Mouse (Mus musculus) induced T-regulatory cell, adult 2 months (primary cell): Measurements from ENCODE around the gene Ccdc117.
"Not testable (repeated sequence)": the region's sequence is repeated elsewhere in the genome, so short reads cannot be mapped to it uniquely, and the experiment has no call there.

Source experiments
- DNase-seq: peaks from one replicate; pipeline ENCODE4 v3.0.0-alpha.2; 2012; ENCODE audit warnings: low read depth

Gene Ccdc117

DNA sequence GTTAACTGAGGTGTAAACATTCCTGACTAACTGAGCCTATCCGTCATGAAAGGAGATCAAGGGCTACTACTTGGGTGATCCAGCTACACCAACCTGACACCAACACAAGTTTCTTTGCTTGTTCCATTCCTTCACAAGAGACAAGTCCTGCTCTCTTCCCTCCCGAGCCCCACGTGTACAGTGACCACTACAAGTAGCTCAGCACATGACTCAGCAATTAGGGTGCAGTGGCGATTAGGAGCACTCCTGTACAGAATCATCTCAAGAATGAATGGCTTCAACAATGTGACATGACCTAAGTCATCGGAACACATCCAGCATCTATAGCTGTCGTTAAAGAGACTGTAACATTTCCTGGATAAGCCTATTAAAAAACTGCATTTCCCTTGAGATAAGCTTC is 11.3 kb downstream of the Ccdc117 start:
- DNase-seq, result no peak

DNA sequence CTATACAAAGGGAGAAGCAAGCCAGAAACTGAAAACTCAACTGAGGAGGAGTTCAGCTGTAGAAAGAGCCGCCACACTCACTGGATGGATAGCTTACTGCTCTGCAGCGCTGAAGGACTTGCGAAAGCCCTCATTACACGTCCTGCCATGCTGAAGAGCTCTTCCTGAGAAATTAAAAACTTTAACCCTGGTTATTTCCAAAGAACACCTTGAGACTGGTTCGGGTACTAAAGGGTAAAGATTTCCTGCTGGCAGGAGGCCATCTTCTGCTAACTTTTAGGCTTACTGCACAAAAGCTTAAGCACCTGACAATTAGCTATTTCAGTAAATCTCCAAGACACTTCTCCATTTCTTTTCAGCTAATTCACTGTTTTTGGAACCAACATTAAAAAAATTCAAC is 11.8 kb downstream of the Ccdc117 start:
- DNase-seq, result no peak

DNA sequence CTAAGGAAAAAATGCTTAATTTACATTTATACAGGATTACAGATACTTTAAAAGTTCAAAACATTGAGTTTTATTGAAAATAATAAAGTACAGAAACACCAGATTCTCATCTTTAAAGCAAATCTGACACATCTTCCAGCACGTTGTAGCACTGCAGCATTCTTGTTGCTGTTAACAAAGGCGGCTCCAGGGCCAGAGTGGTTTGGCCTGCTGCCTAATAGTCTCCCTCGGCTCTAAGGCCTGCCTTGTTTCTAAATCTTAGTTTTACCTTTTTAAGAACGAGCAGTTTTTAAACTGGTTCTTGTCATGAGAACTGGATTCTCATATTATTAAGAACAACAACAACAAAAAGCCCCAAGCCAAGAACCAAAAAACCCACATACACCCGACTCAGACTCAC is 13.1 kb downstream of the Ccdc117 start:
- no peak for DNase-seq

DNA sequence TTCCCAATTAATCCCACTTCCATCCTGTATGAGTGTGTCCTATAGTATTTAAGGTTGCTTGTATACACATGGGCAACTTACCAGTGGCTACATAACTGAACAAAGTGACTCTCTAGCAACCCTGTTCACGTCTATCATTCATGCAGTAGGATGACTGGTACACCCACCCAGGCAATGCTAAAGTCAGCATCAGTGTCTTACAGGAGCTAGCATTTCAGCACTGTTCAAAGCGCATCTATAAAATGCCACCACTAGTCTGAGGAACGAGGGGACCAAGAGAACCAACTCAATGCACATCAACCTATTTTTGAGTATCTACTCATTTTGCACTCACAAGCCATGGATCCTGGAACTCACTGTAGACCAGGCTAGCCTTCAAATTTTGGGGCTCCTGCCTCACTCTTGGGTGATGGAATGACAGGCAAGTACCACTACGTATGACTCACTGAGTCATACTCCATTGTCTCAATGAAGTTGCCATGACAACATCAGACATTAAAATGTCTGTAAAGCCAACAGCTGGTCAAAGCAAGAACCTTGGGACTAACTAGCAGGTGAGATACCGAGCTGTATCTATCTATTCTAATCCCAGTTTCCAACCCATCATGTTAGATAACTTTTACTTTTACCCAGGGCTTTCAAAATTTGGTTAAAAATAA is 14.0 kb downstream of the Ccdc117 start:
- no peak for DNase-seq

DNA sequence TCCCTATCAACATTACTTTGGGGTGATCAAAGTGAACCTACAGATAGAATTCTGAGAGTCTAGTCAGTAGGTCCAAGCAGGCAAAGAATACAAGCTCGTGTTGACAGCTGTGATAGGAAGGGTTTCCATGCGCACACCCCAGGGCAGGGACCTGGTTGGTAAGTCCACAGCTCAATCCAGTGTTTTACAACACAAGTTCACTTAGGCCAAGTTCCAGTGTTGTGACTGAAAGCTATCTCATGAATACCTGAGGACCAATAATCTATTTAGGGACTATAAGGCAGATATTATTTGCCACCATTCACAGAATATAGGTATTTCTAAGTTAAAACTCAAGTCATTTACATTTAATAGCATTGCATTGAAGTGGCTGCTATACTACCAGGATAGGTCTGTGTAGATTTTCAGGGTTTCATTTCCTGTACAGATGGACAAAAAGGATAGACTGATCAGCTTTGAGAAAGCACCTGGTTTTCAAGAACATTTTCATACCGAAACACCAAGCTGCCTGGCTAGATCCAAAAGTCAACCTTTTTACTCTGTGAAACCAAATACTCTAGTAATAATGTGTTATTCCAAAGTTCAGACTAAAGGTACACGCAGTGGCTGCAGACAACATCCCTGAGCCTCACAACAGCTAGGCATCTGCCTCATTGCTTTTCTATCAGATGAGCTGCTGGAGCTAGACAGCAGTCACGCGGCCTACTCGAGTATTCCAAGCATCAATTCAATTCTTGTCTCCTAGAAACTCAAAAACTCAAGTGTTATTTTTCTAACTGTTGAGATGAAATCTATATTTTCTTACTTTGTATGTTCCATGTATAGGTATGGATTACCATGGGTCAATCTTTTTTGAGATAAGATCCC is 15.2 kb downstream of the Ccdc117 start:
- no peak for DNase-seq

DNA sequence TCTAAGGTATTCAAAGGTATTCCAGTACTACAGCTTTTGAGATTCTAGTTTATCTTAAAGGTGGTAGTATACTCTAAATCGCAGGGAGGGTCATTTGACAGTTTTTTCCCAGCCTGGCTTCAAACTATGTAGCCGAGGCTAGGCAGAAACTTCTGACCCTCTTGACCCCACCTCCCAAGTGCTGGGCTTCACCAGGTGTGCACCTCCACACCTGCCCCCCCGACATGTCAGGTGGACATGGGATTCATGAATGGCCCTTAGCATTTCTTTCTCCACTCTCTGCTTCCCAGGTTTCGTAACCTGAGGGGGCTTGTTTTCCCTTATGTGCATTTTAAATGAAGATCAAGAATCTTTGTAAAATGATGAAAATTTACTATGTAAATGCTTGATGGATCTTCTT is 16.6 kb downstream of the Ccdc117 start:
- DNase-seq, result no peak

DNA sequence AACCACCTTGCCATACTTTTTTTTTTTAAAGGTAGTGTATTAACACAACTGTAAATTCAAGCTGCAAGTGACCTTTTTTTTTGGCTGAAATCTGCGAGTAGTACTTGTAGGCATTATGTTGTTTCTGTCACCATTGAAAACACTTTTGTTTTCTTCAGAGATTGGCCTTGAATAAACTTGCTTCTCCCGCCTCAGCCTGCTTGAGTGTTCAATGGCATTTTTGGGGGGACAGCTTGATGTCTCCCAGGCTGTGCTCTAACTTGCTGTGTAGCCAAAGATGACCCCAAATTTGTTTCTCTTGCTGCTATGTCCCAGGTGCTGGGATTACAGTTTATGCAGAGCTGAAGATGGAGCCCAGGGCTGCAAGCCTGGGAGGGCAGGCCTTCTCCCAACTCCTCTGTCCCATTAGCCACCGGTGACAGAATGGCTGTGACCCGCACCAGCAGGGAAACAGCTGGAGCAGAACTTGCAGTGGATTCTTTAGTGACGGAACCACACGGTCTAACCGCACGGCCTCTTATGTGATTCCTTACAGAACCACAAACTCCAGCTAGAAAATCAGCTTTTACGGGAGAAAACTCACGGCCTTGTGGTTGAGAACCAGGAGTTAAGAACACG is 19.1 kb downstream of the Ccdc117 start:
- DNase-seq, result no peak

DNA sequence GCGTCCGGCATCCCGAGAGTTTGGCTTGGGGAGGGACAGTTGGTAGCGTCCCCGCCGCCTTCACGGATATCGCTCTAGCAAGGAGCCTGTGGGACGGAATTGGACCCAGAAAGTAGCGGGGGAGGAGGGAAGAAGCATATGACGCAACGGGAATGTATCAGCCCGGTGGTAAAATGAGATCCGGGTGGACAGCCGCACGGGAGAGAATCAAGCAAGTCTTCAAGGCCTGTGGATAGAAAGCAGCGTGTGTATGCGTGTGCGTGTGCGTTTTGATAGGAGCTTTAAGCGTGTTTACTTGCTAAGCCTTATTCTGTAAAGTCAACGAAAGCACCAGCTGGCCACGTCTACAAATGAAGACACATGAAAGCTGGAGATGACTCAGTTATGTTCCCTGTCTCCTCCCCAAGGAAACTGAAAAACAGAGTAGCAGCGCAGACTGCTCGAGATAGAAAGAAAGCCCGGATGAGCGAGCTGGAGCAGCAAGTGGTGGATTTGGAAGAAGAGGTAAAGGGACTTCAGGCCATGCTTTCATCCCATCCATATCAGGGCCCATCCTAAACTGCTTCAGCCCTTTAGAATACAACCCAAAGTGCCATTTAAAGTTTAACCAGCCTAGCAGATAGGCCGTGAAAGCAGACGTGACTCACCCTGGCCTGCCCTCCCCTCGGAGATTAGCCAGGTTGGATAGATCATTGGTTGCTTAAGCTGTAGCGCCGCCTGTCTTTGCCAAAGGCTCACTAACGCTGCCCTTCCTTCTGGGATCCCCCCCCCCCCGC is 20.3 kb downstream of the Ccdc117 start:
- DNase-seq, result peak; percentile 85

DNA sequence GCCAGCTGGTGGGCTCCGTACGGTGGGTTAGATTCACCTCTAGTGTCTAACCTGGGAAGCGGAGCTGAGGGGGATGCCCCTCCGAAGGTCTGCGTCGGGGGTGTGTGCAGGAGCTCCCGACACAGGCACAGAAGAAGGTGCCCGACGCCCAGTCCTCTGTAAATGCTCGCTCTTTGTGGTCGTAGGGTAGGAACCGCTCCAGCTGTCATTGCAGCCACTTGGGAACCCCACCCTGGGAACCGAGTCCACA is 20.8 kb downstream of the Ccdc117 start:
- DNase-seq, result no peak

DNA sequence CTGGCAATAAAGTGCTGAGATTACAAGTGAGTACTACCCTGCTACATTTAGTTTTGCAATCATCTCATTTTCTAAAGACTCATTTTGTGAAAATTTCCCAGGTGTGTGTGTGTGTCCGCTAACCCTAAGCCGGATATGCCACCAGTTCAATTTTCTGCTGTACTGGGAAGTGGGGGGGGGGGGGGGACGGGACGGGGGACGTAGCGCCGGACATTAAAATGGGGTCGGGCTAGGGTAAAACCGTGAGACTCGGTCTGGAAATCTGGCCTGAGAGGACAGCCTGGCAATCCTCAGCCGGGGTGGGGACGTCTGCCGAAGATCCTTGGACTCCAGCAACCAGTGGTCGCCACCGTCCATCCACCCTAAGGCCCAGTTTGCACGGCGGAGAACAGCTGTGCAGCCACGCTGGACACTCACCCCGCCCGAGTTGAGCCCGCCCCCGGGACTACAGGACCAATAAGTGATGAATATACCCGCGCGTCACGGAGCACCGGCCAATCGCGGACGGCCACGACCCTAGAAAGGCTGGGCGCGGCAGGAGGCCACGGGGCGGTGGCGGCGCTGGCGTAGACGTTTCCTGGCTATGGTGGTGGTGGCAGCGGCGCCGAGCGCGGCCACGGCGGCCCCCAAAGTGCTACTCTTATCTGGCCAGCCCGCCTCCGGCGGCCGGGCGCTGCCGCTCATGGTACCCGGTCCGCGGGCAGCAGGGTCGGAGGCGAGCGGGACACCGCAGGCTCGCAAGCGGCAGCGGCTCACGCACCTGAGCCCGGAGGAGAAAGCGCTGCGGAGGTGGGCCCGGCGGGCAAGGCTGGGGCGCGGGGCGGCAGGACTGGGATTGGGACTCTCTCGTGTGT is 21.3 kb downstream of the Ccdc117 start, which contains the start of gene Xbp1:
Gene Xbp1 (plus strand): TSS at position 248 of the 854 bp plus-strand sequence.
- DNase-seq, result peak; percentile 96

DNA sequence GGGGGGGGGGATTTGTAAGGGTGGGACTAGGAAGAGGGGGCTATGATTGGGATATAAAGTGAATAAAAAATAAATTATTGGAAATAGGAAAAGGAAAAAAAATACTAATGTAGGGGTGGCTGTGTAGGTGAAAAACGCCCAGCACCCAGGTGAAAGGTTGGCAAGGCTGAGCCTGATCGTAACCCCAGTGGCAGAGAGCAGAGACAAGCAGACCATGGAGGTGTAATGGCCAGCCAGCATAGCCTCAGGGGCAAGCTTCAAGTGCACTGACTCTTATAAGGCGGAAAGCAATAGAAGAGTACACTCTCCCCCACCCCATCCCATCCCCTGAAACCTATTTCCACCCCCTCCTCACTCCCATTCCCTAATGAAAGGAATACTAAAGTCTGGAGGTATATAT is 22.3 kb downstream of the Ccdc117 start:
- DNase-seq, result no peak

DNA sequence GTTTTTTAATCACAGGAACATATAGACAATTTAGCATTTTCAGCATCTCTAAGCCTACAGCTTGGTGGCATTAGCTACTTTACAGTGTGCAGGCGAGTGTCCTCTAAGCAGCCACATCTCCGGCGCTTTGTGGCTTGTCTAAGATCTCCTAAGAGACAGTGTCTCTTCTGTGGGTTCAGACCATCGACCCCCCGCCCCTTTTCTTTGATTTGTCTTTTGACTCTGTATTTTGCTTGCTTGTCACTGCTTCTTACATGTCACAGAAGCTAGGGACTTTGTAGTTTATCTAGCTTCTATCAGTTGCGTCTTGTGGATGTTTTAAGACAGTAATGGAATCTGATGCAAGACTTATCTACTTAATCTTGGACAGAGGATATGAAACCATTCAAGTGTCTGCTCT is 24.6 kb downstream of the Ccdc117 start:
- no peak for DNase-seq

DNA sequence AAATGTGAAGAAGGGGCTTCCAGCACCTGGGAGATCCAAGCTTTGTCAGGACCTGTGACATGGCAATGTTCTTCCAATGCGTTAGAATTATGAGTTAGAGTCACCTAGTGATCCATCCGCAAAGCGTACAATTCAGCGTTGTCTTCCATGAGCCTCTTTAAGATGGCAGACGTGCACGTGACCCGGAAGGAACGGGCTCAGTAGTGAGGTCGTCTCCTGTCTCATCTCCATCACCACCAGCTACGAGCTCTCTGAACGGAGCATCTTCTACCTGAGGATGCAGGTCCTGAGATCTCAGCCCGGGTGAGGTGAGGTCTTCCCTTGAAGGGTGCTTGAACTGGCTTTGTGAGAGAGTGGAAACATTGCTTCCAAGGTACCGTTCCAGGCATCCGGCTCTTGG is 25.4 kb downstream of the Ccdc117 start:
- DNase-seq, result no peak

DNA sequence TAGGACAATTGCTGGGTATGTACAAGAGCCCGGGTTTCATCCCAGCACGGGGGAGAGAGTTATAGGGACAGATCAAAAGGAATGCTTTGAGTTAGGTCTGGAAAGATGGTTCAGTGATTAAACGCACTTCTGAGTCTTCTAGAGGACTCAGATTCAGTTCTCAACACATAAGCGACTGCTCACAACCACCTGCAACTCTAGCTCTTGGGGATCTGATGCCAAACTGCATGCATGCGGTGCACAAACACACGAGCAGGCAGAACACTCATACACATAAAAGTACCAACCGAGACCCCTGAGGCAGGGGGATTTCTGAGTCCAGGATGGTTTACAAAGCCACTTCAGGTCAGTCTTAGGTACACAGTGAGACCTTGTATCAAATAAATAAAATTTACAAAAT is 25.8 kb downstream of the Ccdc117 start:
- no peak for DNase-seq

DNA sequence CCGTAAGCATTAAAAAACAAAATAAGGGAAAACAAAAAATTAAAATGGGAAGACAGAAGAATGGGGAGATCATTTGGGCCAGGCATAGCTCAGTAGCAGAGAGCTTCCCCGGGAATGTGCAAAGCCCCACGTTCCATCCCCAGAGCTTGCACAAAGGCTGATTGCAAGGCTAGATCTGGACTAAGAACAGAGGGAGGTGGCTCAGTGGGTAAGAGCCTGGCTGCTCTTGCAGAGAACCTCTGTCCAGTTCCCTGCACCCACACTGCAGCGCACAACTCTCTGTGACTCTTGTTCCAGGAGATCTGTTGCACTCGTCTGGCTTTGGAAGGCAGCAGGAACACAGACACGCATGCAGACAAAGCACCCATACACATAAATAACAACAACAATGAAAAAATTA is 26.3 kb downstream of the Ccdc117 start:
- DNase-seq, result no peak

DNA sequence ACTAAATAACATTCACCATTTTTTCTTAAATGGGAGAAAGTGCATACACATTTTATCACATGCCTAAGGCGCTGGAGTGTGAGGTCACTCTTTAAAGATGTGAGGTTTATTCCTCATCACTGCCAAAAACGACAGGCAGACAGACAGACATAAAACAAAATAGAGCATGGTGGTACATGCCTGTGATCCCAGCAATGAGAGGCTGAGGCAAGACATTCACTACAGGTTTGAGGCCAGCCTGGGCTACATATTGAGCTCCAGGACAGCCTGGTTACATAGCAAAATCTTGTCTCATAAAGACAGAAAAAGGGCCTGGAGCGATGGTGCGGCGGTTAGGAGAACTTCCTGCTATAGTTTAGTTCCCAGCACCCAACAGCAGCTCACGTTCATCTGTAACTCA is 26.8 kb downstream of the Ccdc117 start:
- DNase-seq, result no peak

DNA sequence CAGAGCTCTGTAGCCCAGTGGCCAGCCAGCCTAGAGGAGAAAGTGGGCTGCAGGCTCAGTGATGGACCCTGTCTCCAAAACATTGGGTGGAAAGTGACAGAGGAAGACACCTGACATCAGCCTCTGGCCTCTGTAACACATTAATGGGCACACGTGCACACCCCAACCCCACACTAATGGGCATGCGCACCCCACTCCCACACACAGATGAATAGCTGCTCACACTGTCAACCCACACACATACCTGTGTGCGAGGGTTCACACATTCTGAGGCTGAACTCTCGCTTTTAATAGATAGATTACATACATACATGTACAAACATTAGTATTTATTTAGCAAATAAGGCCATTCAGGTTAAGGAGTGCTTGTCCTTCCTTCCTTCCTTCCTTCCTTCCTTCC is 27.9 kb downstream of the Ccdc117 start:
- DNase-seq, result no peak

DNA sequence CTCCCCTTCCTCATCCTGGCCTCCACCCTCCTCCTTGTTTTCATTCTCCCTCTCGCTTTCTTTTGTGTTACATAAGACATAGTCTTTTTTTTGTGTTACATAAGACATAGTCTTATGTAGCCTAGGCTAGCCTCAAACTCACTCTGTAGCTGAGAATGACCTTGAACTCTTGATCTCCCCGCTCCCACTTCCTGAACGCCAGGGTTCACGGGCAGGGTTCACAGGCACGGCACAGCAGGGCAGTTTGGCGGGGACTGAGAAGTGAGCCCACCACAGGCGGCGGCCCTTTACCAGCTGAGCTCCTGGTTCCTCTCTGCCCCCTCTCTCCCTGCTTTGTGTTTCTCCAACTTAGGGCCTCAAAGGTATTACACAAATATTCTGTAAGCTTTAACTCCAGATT is 29.0 kb downstream of the Ccdc117 start:
- DNase-seq, result no peak

DNA sequence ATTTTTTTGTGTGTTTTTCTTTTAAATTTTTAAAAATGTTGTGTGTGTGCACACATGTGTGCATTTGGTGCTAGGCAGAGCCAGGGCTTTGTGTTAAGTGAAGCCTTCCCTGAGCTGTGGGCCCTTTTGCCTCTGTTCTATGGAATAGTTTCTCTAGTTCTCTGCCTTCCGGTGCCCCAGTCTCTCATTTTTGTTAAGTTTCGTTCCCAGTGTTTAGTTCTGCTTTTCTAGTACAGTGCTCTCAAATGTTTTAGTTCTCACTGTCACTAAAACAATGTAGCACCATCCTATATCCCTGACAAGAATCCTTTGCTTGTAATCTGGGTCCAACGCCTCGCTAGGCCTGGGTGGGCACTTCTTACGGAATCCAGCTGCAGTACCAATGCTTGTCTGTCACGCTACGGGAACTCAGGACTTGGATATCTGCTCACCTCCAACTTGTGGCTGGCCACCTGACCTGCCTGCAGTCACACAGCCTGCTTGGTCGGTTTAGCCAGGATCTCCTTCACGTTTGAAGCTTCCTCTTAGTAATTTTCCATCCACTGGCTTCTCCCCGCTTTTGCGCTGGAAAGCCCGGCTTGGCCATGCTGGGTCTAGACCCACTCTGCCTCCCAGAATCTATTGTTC is 29.8 kb downstream of the Ccdc117 start:
- no peak for DNase-seq

DNA sequence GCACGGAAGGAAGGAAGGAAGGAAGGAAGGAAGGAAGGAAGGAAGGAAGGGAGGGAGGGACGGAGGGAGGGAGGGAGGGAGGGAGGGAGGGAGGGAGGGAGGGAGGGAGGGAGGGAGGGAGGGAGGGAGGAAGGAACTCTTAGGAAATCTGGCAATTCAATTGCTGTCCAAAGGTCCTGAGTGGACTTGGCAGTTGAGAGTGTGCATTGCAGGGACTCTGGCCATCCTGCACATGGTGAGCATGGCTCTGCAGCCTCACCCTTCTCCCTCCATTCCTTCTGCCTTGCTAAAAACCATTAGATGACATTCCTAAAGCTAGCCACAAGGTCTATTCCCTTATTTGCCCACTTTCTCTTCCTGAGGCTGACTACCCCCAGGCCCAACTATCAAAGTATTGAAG is 31.3 kb downstream of the Ccdc117 start:
- not testable (repeated sequence) for DNase-seq

DNA sequence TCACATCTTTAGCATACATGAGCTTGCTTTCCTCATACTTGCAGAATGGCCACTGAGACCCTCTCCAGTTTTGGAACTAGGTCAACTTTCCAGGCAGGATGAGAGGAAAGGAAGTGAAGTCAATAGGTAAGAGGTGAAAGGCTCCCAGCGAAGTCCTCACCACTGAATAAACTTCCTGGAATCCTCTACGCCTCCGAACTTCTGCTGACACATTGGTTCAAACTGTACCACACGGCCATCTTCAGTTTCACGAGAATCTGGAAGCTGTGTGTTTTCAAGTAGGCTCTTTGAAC is 31.9 kb downstream of the Ccdc117 start:
- DNase-seq, result no peak
